Mouse (Mus musculus): ENCODE measurements around the gene Rnf4.

GRCm38 (mm10) chr5:34397866-34398265 lies 61.8 kb downstream of the Rnf4 start:
- no peak for TF ChIP-seq CTCF (IDR thresholded peaks at IDR 0.05; ENCODE audit: extremely low read depth, insufficient read depth, low read length)
- TF ChIP-seq POLR2A (IDR thresholded peaks at IDR 0.05; ENCODE audit: extremely low read depth, insufficient read depth, low read length) = no peak

All from cortical plate, adult 2 months (tissue).